Mouse (Mus musculus) urinary bladder, adult 18-20 months (tissue): ENCODE measurements around the gene Il5.
"Not testable (repeated sequence)": the region's sequence is repeated elsewhere in the genome, so short reads cannot be mapped to it uniquely, and the experiment has no call there.

Experiments
- DNase-seq, 2 experiments: peaks; one replicate each; pipeline ENCODE4 v3.0.0; 2022; ENCODE audit warnings: low spot score in 2 of 2, mixed read lengths in 2 of 2

The Il5 gene

GRCm38 (mm10) chr11:53745260-53745659, 24.7 kb downstream of the Il5 start:
- DNase-seq = no peak

- no peak for DNase-seq
Measured at GRCm38 (mm10) chr11:53747985-53748384, 27.4 kb downstream of the Il5 start.

DNA sequence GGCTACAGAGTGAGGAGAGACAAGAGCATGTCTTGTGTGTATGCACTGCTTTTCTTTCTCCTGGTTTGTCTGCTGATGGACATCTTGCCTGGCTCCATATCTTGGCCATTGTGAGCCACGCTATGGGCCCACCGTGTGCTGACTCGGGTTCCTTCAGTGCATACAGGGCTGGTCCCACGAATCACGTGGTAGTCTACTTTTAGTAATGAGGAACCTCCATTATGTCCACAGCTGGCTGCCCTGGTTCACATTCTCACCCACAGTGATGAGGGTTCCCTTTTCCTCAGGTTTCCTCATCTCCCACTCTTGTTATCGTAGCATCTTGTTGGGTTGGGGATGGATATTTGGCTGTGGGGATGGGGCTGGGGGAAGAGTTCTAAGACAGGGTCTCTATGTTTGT, 28.0 kb downstream of the Il5 start:
- DNase-seq = no peak

GRCm38 (mm10) chr11:53749306-53749705, 28.7 kb downstream of the Il5 start:
- DNase-seq = no peak

GRCm38 (mm10) chr11:53749716-53750352, 29.2 kb downstream of the Il5 start:
- no peak for DNase-seq

DNA sequence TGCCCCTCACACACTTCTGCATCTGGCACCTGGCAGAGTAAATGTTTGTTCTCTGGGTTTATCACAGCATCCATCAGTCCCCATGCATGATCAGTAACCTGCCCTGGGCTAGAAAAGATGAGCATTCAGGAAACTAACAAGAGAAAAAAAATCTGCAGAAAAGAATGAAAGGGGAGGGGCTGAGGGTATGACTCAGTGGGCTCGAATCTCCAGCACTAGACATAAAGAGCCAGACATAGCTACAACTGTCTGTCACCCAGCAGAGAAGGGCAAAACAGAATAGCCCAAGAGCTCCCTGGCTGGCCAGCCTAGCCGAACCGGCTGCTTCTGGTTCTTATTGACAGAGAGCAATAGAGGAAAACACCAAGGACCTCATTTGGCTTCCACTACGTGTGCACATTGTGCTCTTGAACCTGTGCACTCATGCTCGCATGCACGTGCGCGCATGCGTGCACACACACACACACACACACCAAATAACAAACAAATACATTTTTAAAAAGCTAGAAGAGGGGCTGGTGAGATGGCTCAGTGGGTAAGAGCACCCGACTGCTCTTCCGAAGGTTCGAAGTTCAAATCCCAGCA, 34.5 kb downstream of the Il5 start:
- DNase-seq = no peak

- no peak for DNase-seq
Measured at GRCm38 (mm10) chr11:53757612-53758011, 37.0 kb downstream of the Il5 start.

GRCm38 (mm10) chr11:53758033-53758432, 37.4 kb downstream of the Il5 start:
- DNase-seq = not testable (repeated sequence)

DNA sequence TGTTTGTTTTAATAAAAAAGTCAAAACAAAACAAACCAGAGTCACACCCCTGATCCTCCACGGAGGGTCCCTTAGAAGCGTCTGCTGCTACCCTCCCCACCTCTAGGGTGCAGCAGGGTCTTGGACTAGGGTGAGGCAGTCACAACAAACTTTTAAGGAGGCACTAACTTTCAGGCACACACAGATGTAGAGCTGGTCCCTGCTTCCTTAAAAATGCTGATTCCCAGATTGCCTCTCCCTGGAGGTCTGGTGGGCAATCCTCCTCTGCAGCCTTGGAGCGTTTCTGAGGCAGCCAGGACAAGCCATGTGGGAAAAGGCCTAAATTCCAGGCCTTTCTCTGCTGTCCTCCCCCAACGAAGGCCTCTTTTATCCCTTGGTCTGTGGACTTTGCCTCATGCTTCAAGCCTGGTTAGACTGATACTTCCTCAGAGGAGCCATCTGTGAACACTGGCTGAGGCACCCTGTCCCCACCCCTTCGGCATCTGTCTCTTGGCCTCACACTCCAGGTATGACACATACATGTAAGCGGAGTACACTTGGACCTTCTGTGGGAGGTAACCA, 38.3 kb downstream of the Il5 start:
- no peak for DNase-seq

DNA sequence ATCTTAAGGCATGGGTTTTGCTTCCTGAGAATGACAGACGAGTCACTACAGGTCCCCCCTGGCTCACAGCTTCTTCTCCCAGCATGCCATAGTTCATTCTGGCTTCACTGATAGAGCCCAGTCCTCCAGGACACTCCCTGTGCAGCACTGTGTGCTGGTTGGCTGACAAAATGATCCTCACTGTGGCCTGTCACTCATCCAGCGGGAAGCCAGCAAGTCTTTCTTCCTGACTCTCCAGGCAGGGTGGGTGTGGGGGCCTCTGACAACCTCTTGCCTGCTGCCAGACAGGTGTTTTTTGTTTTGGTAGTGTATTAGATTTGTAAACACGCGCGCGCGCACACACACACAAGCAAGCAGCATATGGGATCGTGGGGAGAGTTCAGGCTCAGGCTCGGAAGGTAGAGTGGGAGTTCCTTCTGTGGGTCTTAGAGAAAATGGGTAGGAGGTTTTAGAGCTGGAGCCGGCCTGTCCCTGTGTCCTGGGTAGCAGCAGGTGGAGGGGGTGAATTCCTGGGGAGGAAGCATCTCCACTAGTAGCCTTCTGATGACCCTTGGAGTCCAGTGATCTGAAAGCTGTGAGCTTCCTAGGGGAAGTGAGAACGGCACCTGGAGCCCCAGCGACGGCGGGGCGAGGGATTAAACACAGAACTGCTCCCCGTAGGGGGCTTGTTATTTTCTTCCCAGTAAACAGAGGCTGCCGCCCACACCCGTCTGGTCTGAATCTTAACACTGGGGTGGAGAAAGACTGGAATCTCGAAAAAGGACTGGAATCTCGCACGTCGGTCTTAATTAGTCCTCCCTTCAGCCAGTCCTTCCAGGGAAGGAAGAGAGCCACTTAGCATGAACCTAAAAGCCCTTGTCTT, 39.2 kb downstream of the Il5 start:
- no peak for DNase-seq

- no peak for DNase-seq
Measured at GRCm38 (mm10) chr11:53761284-53761683, 40.7 kb downstream of the Il5 start.

- peak in 1 of 2 experiments; percentile 56 for DNase-seq
Measured at GRCm38 (mm10) chr11:53761822-53762221, 41.2 kb downstream of the Il5 start.

- DNase-seq = no peak
Measured at GRCm38 (mm10) chr11:53762426-53762825, 41.8 kb downstream of the Il5 start.

- DNase-seq = peak; percentile 83 to 84
Measured at GRCm38 (mm10) chr11:53762827-53763495, 42.4 kb downstream of the Il5 start.

DNA sequence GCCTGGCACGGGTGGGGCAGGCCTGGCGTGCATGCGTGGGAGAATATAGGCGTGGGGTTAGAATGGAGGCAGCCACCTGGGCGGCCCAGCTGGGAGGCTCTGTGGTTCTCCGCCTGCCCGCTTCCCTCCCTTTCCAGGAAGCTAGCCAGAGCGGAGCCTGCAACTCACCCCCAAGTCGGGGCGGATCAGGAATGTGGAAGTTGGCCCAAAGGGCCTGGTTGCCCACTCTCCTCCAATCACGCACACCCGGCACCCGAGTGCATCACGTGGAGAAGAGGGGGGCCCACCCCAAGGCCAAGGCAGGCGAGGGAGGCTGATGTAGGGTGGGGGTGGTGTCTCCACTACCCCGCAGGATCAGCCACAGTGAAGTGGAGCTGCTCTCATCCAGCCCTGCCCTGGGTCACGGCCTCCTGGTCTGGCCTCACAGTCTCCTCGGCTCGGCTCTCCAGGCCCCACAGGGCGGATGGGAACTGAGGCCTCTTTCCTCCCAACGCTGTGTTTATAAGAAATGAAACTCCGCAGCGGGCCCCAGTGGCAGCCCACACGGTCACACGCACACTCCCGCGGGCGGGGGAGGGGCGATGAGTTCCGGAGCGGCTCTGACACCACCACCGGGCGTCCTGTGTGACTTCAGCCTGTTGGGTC, 43.0 kb downstream of the Il5 start:
- DNase-seq = peak; percentile 80 to 91

GRCm38 (mm10) chr11:53764581-53764980, 44.0 kb downstream of the Il5 start:
- DNase-seq = no peak

GRCm38 (mm10) chr11:53768422-53769184, 48.0 kb downstream of the Il5 start:
- no peak for DNase-seq

- DNase-seq = no peak
Measured at GRCm38 (mm10) chr11:53769185-53769576, 48.6 kb downstream of the Il5 start.

- DNase-seq = peak in 1 of 2 experiments; percentile 93
Measured at GRCm38 (mm10) chr11:53769760-53770124, 49.1 kb downstream of the Il5 start, which contains the start of gene Irf1. Gene Irf1, plus strand, starts transcription at chr11:53770014.

DNA sequence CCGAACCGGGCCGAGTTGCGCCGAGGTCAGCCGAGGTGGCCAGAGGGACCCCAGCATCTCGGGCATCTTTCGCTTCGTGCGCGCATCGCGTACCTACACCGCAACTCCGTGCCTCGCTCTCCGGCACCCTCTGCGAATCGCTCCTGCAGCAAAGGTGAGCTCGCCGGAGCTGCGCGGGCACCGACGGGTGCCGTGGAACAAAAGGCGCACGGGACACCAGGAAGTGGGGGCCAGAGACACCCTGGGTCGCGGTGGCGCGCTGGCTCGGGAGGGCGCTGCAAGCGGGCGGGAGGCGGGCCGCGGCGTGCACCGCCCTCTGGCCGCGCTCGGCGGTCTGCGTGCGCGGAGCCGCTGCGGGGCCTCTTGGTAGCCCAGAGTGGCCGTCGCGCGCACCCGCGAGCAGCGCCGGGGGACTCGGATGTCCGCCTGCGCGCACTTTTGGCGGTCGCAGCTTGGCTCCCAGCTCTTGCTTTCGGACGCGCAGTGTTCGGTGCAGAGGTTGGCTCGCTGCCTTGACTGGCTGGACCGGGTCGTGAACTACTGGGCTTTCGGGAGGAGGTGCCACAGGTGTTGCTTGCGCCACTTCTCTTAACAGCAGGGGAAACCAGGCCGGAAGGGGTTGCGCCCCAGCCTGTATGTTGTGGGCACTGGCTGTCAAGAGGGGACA, 49.7 kb downstream of the Il5 start:
- peak; percentile 64 to 86 for DNase-seq
